Mouse (Mus musculus): ENCODE measurements at regions not wholly inside any gene's neighbourhood (a gene's known extent, or its start where the extent isn't known, plus 50 kb on each side); places are given as distances from the start of the nearest gene placed in this dataset.
"Not testable (repeated sequence)": the region's sequence is repeated elsewhere in the genome, so short reads cannot be mapped to it uniquely, and the experiment has no call there.

GRCm38 (mm10) chr7:82047456-82047855 is 55.4 kb upstream of the Bnc1 start:
- no peak for DNase-seq (ENCODE audit: low spot score in 2 of 2)

DNA sequence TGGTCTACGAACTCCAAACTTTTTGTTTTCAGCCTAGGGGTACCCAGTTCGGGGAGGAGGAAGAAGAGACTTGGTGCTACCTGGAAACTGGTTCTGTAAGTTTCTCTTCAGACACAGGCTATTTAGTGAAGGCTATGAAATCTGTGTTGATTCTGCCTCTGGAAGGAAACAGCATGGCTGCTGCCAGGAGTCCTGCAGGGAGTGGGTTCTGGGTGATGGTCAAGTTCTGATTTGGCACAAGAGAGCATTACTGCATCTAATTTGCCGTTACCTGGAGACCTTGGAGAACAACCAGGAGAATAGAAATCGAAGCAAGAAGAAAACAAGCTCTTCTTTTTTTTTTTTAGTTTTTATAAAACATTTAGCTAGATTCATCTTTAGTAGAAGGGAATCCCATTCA is 61.3 kb upstream of the Bnc1 start:
- DNase-seq (ENCODE audit: low spot score in 2 of 2): no peak

DNA sequence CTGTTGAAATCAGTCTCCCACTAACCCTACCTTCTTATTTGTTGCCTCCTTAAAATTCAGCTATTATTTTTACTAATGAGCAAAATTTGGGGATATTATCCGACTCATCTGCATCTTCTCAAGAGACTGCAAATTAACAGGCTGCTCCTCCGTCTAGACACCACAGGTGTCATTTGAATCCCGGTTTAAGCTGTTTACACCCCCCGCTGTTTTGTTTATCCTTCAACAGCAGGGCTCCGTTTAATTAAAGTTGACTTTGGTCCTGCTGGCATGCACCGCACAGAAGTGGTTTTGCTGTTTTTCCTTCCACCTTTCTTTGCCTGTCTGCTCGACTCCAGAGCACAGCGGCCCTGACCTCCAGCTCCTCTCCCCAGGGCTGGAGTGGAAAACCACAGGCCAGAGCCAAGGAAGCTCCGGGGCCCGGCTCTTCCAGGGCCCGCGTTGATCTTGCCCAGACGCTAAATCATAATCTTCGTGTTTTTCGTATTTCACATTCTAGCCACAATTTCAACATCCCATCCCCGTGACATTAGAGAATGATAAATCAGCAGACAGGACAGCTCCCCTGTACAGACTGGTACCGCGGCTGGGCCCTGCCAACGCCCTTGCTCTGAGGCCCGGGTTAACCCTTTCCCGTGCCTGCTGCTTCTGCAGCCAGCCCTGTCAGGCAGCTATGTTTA is 64.6 kb upstream of the Bnc1 start:
- no peak for DNase-seq (ENCODE audit: low spot score in 2 of 2)

GRCm38 (mm10) chr7:82063407-82063806 is 71.3 kb upstream of the Bnc1 start:
- DNase-seq (ENCODE audit: low spot score in 2 of 2): no peak

GRCm38 (mm10) chr7:82069629-82070450 is 77.7 kb upstream of the Bnc1 start:
- no peak for DNase-seq (ENCODE audit: low spot score in 2 of 2)

DNA sequence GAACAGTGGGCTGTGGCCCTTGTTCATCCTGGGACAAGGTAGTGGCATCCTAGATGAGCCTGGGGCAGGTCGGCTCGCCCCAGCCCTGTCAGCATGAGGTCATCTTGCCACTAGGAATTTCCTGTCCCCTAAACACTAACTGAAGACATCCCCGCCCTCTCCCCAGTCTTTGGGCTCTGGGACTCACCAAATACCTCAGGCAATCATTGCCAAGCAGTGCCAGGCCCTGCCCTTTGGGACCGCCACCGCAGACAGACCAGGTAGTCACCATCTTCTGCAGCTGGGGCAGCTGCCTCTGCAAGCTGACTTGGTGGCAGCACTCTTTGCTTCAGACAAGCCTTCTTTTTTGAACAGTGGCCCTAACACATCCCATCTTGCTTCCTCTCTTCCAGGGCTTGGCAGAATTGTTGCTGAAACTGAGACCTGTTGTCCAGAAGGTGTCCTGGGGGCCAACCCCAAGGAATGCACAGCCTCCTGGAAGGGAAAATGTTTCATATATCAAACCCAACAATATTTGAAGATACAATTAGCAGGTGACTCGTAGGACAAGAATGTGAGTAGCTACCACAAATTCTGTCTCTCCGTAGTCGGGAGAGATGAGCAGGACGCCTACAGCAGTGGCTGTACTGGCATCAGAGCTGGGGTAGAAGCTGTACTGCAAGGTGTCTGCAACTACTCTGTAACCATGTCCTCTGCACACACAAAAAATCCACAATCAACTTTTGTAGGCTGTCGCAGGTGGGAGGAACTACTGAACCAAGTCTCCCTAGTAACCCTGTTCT is 79.0 kb upstream of the Bnc1 start:
- no peak for DNase-seq (ENCODE audit: low spot score in 2 of 2)

- no peak for DNase-seq (ENCODE audit: low spot score in 2 of 2)
Measured at GRCm38 (mm10) chr7:82075359-82075758, 83.3 kb upstream of the Bnc1 start.

- DNase-seq (ENCODE audit: low spot score in 2 of 2): no peak
Measured at GRCm38 (mm10) chr7:82081851-82082250, 89.8 kb upstream of the Bnc1 start.

GRCm38 (mm10) chr7:82082883-82083282 is 90.8 kb upstream of the Sh3gl3 start:
- peak in 1 of 2 experiments; percentile 8 for DNase-seq (ENCODE audit: low spot score in 2 of 2)

DNA sequence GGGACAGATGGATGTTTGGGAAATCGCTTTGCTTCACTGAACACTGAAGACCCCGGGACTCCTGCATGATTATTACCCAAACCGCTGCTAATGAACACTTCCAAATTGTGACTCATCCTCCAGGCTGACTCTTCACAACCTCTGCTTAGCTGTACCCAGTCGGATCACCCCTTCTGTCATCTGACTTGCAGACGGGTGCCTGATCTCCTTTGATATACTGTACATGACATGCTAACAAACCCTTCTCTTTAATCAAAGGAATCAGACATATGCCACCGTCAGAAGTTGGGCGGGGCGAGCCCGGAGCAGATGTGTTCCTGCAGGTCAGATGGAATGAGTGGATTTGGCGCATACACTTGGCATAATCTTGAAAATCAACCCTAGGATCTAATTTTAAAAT is 89.2 kb upstream of the Sh3gl3 start:
- no peak for DNase-seq (ENCODE audit: low spot score in 2 of 2)

DNA sequence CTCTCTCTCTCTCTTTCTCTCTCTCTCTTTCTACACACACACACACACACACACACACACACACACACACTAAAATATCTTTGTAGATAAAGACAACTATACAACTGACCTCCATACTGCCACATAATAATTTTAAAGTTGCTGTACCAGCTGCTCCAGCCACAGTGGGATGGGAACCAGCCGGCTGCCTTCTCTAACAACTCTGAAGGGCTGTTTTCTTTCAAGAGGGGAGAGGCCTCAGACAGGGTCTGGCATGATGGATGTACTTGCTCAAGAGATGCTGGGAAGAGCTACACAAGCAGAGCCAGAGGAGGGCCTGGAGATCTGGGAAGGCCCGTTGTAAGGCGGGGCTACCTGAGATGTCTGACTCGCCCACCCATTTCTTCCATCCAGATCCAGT is 88.4 kb upstream of the Sh3gl3 start:
- DNase-seq (ENCODE audit: low spot score in 2 of 2): no peak

GRCm38 (mm10) chr7:82098136-82098535 is 75.5 kb upstream of the Sh3gl3 start:
- DNase-seq (ENCODE audit: low spot score in 2 of 2): no peak

- DNase-seq (ENCODE audit: low spot score in 2 of 2): no peak
Measured at GRCm38 (mm10) chr7:82101314-82101713, 72.3 kb upstream of the Sh3gl3 start.

DNA sequence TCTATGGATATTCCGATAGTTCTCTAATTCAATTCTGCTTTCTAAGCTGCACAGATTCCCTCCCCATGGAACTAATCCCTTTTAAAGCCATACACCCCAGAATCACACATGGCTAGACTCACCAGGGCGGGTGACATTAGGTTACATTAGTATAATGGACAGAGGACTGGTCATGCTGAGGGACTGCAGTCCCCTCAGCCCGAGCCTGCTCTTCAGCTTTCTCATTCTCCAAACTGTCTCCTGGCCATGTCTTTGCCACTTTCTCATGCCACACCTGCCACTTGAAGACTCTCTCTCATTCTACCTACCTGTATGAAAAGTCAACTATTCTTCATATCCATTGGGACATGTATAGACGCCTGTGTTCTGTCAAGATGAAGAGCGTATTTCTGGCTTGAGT is 68.0 kb upstream of the Sh3gl3 start:
- DNase-seq (ENCODE audit: low spot score in 2 of 2): no peak

DNA sequence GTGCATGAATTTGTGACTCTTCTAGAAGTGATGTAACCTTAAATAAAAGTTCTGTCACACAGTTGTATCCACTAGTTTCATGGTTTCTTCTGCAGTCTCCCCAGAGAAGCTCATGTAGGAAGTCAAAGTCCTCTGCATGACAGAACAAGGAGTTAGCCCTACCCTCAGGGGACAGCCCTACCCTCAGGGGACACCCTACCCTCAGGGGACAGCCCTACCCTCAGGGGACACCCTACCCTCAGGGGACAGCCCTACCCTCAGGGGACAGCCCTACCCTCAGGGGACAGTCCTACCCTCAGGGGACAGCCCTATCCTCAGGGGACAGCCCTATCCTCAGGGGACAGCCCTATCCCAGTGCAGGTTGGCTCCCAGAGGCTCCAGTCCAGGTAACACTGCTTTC is 64.5 kb upstream of the Sh3gl3 start:
- not testable (repeated sequence) for DNase-seq (ENCODE audit: low spot score in 2 of 2)

DNA sequence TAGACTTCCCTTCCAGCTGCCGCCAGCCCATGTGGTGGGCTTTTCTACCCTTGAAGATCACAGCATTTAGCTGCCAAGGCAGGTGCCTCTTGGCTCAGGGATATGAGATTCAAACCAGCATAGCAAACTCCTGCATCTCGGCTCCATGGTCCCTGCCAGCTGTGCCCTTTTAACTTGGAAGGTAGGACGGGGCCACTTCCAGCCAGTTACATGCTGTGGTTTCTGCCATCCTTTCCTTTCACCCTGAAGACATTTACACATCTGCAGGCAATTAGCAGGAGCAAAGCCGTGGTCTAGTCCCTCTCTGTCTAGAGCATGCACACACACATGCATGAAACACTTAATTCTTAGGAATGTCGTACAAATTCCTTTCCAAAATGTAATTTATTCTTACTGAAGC is 64.1 kb upstream of the Sh3gl3 start:
- no peak for DNase-seq (ENCODE audit: low spot score in 2 of 2)

- DNase-seq (ENCODE audit: low spot score in 2 of 2): no peak
Measured at GRCm38 (mm10) chr7:82109977-82110376, 63.7 kb upstream of the Sh3gl3 start.

GRCm38 (mm10) chr7:82112046-82112445 is 61.6 kb upstream of the Sh3gl3 start:
- no peak for DNase-seq (ENCODE audit: low spot score in 2 of 2)

GRCm38 (mm10) chr7:82115646-82116045 is 58.0 kb upstream of the Sh3gl3 start:
- DNase-seq (ENCODE audit: low spot score in 2 of 2): no peak

- DNase-seq (ENCODE audit: low spot score in 2 of 2): peak; percentile 36 to 40
Measured at GRCm38 (mm10) chr7:82119266-82119665, 54.4 kb upstream of the Sh3gl3 start.

GRCm38 (mm10) chr7:82119866-82120265 is 53.8 kb upstream of the Sh3gl3 start:
- DNase-seq (ENCODE audit: low spot score in 2 of 2): no peak

GRCm38 (mm10) chr7:82121746-82122145 is 51.9 kb upstream of the Sh3gl3 start:
- peak; percentile 19 to 21 for DNase-seq (ENCODE audit: low spot score in 2 of 2)

All from gastrocnemius, adult 8-10 months (tissue).